Mouse (Mus musculus): ENCODE data around the gene Cuedc2. TPM values are rescaled to one million over a fixed set of nuclear protein-coding genes. Genes with fewer than 3 reads are reported as not detected.

Gene Cuedc2
- total RNA-seq, 1 experiment from 2014 or later: 81.8 TPM

GRCm38 (mm10) chr19:46306751-46307289 is 31.7 kb downstream of the Cuedc2 start:
- DNase-seq: no peak

GRCm38 (mm10) chr19:46306268-46306610 is 32.3 kb downstream of the Cuedc2 start:
- DNase-seq: no peak

GRCm38 (mm10) chr19:46305432-46306267 is 32.9 kb downstream of the Cuedc2 start:
- DNase-seq: peak; percentile 91

GRCm38 (mm10) chr19:46304908-46305333 is 33.6 kb downstream of the Cuedc2 start:
- DNase-seq: peak; percentile 35

GRCm38 (mm10) chr19:46304216-46304841 is 34.2 kb downstream of the Cuedc2 start, which contains the start of gene Nfkb2:
TSS of gene Nfkb2 (plus strand) at chr19:46304320.
- peak; percentile 93 for DNase-seq

GRCm38 (mm10) chr19:46303251-46304215 is 35.0 kb downstream of the Cuedc2 start:
- DNase-seq: no peak

GRCm38 (mm10) chr19:46302551-46302950 is 36.0 kb downstream of the Cuedc2 start:
- DNase-seq: no peak

- DNase-seq: no peak
Measured at GRCm38 (mm10) chr19:46300294-46301045, 38.0 kb downstream of the Cuedc2 start.

GRCm38 (mm10) chr19:46296938-46297337 is 41.6 kb downstream of the Cuedc2 start:
- no peak for DNase-seq

- no peak for DNase-seq
Measured at GRCm38 (mm10) chr19:46290535-46291105, 47.9 kb downstream of the Cuedc2 start.

- no peak for DNase-seq
Measured at GRCm38 (mm10) chr19:46287566-46287965, 50.9 kb downstream of the Cuedc2 start.

GRCm38 (mm10) chr19:46286926-46287325 is 51.6 kb downstream of the Cuedc2 start:
- no peak for DNase-seq

GRCm38 (mm10) chr19:46286047-46286446 is 52.5 kb downstream of the Cuedc2 start:
- DNase-seq: no peak

GRCm38 (mm10) chr19:46285631-46286030 is 52.9 kb downstream of the Cuedc2 start:
- no peak for DNase-seq

GRCm38 (mm10) chr19:46284686-46285085 is 53.8 kb downstream of the Cuedc2 start:
- no peak for DNase-seq

- DNase-seq: no peak
Measured at GRCm38 (mm10) chr19:46282081-46282849, 56.2 kb downstream of the Cuedc2 start.
